In genomic region chr10:60003847-60004246, GRCm38 (mm10) we compare ENCODE assay signal across 9 mouse cellular contexts. TPM values are rescaled to one million over a fixed set of nuclear protein-coding genes. Genes with fewer than 3 reads are reported as not detected.
DNase-seq lines count a peak whose midpoint lies in the region; ATAC-seq and TF ChIP-seq lines count a peak whose summit lies in the region.
"Had no signal": no experiment of that assay in that cellular context is flagged by ENCODE, and none has a peak within 500 bp of the region (broad histone marks: within the 10 kb centered on the region; RNA-seq: fewer than 3 reads in every experiment).

No protein-coding gene starts in this region.

- TF ChIP-seq CTCF in embryonic fibroblast, embryonic 13.5 days (IDR thresholded peaks at IDR 0.05; ENCODE audit: borderline replicate concordance, insufficient read depth, low read length) = no peak
- no peak for TF ChIP-seq CTCF in intestine, postnatal 0 days (IDR thresholded peaks at IDR 0.05; ENCODE audit: low read depth)

- peak overlapping the region; percentile 74 for H3K4me2 ChIP-seq in lung, embryonic 15.5 days
- H3K4me2 ChIP-seq in intestine, postnatal 0 days (replicated peaks; ENCODE audit: low read depth) = peak overlapping the region; percentile 75
- H3K4me2 ChIP-seq in neural tube, embryonic 14.5 days (ENCODE audit: low read depth, low read length) = peak overlapping the region; percentile 92

- H3K4me3 ChIP-seq in lung, embryonic 15.5 days = peak overlapping the region; percentile 83
- H3K4me3 ChIP-seq in embryonic fibroblast, embryonic 13.5 days (ENCODE audit: insufficient read depth, low read length) = peak overlapping the region; percentile 43
- peak overlapping the region; percentile 73 for H3K4me3 ChIP-seq in intestine, postnatal 0 days (ENCODE audit: low read depth, low read length)
- H3K4me3 ChIP-seq in neural tube, embryonic 14.5 days (ENCODE audit: low read depth, low read length) = peak overlapping the region; percentile 60

- peaks cover 16% of the 10 kb centered on the region for H3K4me1 ChIP-seq in lung, embryonic 15.5 days
- H3K4me1 ChIP-seq in embryonic fibroblast, embryonic 13.5 days (ENCODE audit: control insufficient read depth, insufficient read depth, low read length) = peaks cover 6% of the 10 kb centered on the region; the same call in 1 of the 2 replicates
- H3K4me1 ChIP-seq in intestine, postnatal 0 days (replicated peaks; ENCODE audit: control insufficient read depth, insufficient read depth, low read length) = peaks cover 4% of the 10 kb centered on the region
- peaks cover 12% of the 10 kb centered on the region; the same call in 1 of the 2 replicates for H3K4me1 ChIP-seq in neural tube, embryonic 14.5 days (ENCODE audit: control insufficient read depth, insufficient read depth, low read length)

- H3K27ac ChIP-seq in lung, embryonic 15.5 days = peak overlapping the region; percentile 99
- H3K27ac ChIP-seq in embryonic fibroblast, embryonic 13.5 days (ENCODE audit: insufficient read depth, low read length) = peak overlapping the region; percentile 66
- peak overlapping the region; percentile 97 for H3K27ac ChIP-seq in intestine, postnatal 0 days (ENCODE audit: low read depth, low read length)
- H3K27ac ChIP-seq in neural tube, embryonic 14.5 days (ENCODE audit: low read depth, low read length) = peak overlapping the region; percentile 98

- H3K27me3 ChIP-seq in lung, embryonic 15.5 days = no peaks in the 10 kb centered on the region
- no peaks in the 10 kb centered on the region for H3K27me3 ChIP-seq in intestine, postnatal 0 days (replicated peaks; ENCODE audit: control insufficient read depth, insufficient read depth, low read length)
- H3K27me3 ChIP-seq in neural tube, embryonic 14.5 days (ENCODE audit: control insufficient read depth, insufficient read depth, low read length) = no peaks in the 10 kb centered on the region

- 68% methylated on average over 9 of the region's 9 CpGs for WGBS in lung, embryonic 15.5 days
- 63% methylated on average over 9 of the region's 9 CpGs for WGBS in intestine, postnatal 0 days
- WGBS in neural tube, embryonic 14.5 days = 78% methylated on average over 9 of the region's 9 CpGs

- no peaks in the 10 kb centered on the region for H3K9me3 ChIP-seq in lung, embryonic 15.5 days
- H3K9me3 ChIP-seq in intestine, postnatal 0 days (ENCODE audit: control insufficient read depth) = no peaks in the 10 kb centered on the region
- no peaks in the 10 kb centered on the region for H3K9me3 ChIP-seq in neural tube, embryonic 14.5 days (ENCODE audit: control insufficient read depth, low read length)

- ATAC-seq in lung, embryonic 15.5 days (ENCODE audit: borderline replicate concordance, extremely low read depth, low FRiP score, low TSS enrichment) = no peak
- no peak for ATAC-seq in intestine, postnatal 0 days
- no peak for ATAC-seq in neural tube, embryonic 14.5 days (ENCODE audit: low read depth)
- ATAC-seq in erythroid progenitor cell, adult 5-6 weeks (replicated peaks; ENCODE audit: low FRiP score, poor library complexity, severe bottlenecking) = no peak

- H3K36me3 ChIP-seq in lung, embryonic 15.5 days = peaks cover 12% of the 10 kb centered on the region; the same call in 1 of the 2 replicates
- H3K36me3 ChIP-seq in intestine, postnatal 0 days (ENCODE audit: control insufficient read depth, insufficient read depth) = peaks cover 14% of the 10 kb centered on the region; the same call in 1 of the 2 replicates
- peaks cover 6% of the 10 kb centered on the region; the same call in 1 of the 2 replicates for H3K36me3 ChIP-seq in neural tube, embryonic 14.5 days (ENCODE audit: control insufficient read depth, insufficient read depth, low read length)

- peak overlapping the region; percentile 64 for H3K9ac ChIP-seq in lung, embryonic 15.5 days
- H3K9ac ChIP-seq in intestine, postnatal 0 days (ENCODE audit: low read depth, low read length) = peak overlapping the region; percentile 75
- H3K9ac ChIP-seq in neural tube, embryonic 14.5 days (replicated peaks; ENCODE audit: low read depth, low read length) = peak overlapping the region; percentile 62; the same call in 1 of the 2 replicates

- DNase-seq in lung, postnatal 36 days = no peak
- DNase-seq in ovary, postnatal 36 days (ENCODE audit: low spot score) = no peak
- DNase-seq in layer of hippocampus, postnatal 25 days (ENCODE audit: extremely low spot score in 1 of 2, low spot score in 1 of 2) = no peak
- DNase-seq: adrenal gland, postnatal 36 days had no signal

- TF ChIP-seq POLR2A in embryonic fibroblast, embryonic 13.5 days (IDR thresholded peaks at IDR 0.05; ENCODE audit: low read depth, low read length) = no peak

RNA-seq across cellular contexts. Expression of gene Anapc16, which starts 0.9 kb away (rescaled TPM):
- 109 and 112 TPM in 2 replicates for polyA plus RNA-seq in lung, embryonic 15.5 days (2015; fragmentation: Nextera tagmentation; extraction: Ambion mirVana)
- polyA plus RNA-seq in embryonic fibroblast, embryonic 13.5 days (2011; ENCODE audit: insufficient read length, low read depth, missing spikeins) = 47.3 and 63.4 TPM in 2 replicates
- 98.4 and 100 TPM in 2 replicates for polyA plus RNA-seq in intestine, postnatal 0 days (2015; fragmentation: Nextera tagmentation; extraction: Ambion mirVana)
- polyA plus RNA-seq in neural tube, embryonic 14.5 days (2014; fragmentation: Nextera tagmentation; extraction: Ambion mirVana) = 116 and 120 TPM in 2 replicates
- total RNA-seq in erythroid progenitor cell, adult 5-6 weeks (2015; ENCODE audit: low replicate concordance) = 42.5 and 54.5 TPM in 2 replicates
- total RNA-seq in erythroid progenitor cell, adult 5-6 weeks (2017; ENCODE audit: low replicate concordance) = 34.0 and 36.5 TPM in 2 replicates
- 10 to 100 TPM; 59.3 to 77.3 TPM for total RNA-seq in layer of hippocampus, postnatal 25 days (2021)

RNA-seq across cellular contexts. Expression of gene Ascc1, which starts 1.2 kb away (rescaled TPM):
- polyA plus RNA-seq in lung, embryonic 15.5 days (2015; fragmentation: Nextera tagmentation; extraction: Ambion mirVana) = 42.4 and 45.2 TPM in 2 replicates
- 25.9 and 27.8 TPM in 2 replicates for polyA plus RNA-seq in embryonic fibroblast, embryonic 13.5 days (2011; ENCODE audit: insufficient read length, low read depth, missing spikeins)
- polyA plus RNA-seq in intestine, postnatal 0 days (2015; fragmentation: Nextera tagmentation; extraction: Ambion mirVana) = 28.7 TPM in 2 replicates
- polyA plus RNA-seq in neural tube, embryonic 14.5 days (2014; fragmentation: Nextera tagmentation; extraction: Ambion mirVana) = 43.6 and 46.7 TPM in 2 replicates
- 11.3 and 21.6 TPM in 2 replicates for total RNA-seq in erythroid progenitor cell, adult 5-6 weeks (2015; ENCODE audit: low replicate concordance)
- 9.6 and 22.6 TPM in 2 replicates for total RNA-seq in erythroid progenitor cell, adult 5-6 weeks (2017; ENCODE audit: low replicate concordance)
- 10 to 100 TPM; 16.7 to 18.1 TPM for total RNA-seq in layer of hippocampus, postnatal 25 days (2021)

RNA-seq across cellular contexts. Expression of gene Ddit4, which starts 52.2 kb away (rescaled TPM):
- polyA plus RNA-seq in lung, embryonic 15.5 days (2015; fragmentation: Nextera tagmentation; extraction: Ambion mirVana) = 43.2 and 49.6 TPM in 2 replicates
- 150 and 156 TPM in 2 replicates for polyA plus RNA-seq in embryonic fibroblast, embryonic 13.5 days (2011; ENCODE audit: insufficient read length, low read depth, missing spikeins)
- polyA plus RNA-seq in intestine, postnatal 0 days (2015; fragmentation: Nextera tagmentation; extraction: Ambion mirVana) = 11.5 and 17.8 TPM in 2 replicates
- 4.2 and 6.5 TPM in 2 replicates for polyA plus RNA-seq in neural tube, embryonic 14.5 days (2014; fragmentation: Nextera tagmentation; extraction: Ambion mirVana)
- total RNA-seq in erythroid progenitor cell, adult 5-6 weeks (2015; ENCODE audit: low replicate concordance) = 0.72 and 3.8 TPM in 2 replicates
- total RNA-seq in erythroid progenitor cell, adult 5-6 weeks (2017; ENCODE audit: low replicate concordance) = 1.9 TPM in 1 of 2 replicates, not detected in the other
- total RNA-seq in layer of hippocampus, postnatal 25 days (2021) = 10 to 100 TPM; 77.1 to 100.0 TPM
